In the genomic region with DNA sequence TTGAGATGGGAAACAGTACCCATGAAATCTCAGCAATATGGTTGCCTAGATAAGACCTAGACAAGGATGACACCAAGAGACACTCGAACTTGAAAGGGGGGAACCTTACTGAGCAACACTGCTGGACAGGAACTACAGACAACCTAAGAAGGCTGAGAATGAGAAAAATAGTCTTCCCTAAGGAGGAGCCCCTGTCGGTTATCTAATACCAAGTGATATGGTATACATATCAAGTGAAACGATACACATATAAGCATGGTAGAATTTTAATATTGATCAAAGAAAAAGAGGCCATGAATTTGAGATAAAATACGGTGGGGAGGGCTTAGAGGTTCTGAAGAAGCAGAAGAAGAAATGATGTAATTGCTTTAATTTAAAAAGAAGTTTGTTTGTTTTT, we compare ENCODE assay signal across 32 mouse cellular contexts.
"Had no signal": no experiment of that assay in that cellular context is flagged by ENCODE, and none has a peak within 500 bp of the region (broad histone marks: within the 10 kb centered on the region; RNA-seq: fewer than 3 reads in every experiment).

No protein-coding gene starts in this region.

- H3K4me3 ChIP-seq: left cerebral cortex, adult 2 months; limb, embryonic 10.5 days; limb, embryonic 12.5 days; limb, embryonic 13.5 days; limb, embryonic 15.5 days; liver, embryonic 12.5 days; liver, embryonic 13.5 days; liver, embryonic 15.5 days; lung, embryonic 15.5 days; megakaryocyte, embryonic 14.5 days; midbrain, embryonic 10.5 days; midbrain, embryonic 12.5 days; midbrain, embryonic 13.5 days; midbrain, embryonic 15.5 days; myocyte had no signal

- ATAC-seq: liver, embryonic 12.5 days; liver, postnatal 0 days; lung, postnatal 0 days; midbrain, embryonic 13.5 days; midbrain, embryonic 15.5 days; midbrain, embryonic 16.5 days had no signal

- H3K4me2 ChIP-seq: limb, embryonic 12.5 days; limb, embryonic 13.5 days; limb, embryonic 15.5 days; liver, embryonic 11.5 days; liver, embryonic 12.5 days; liver, embryonic 13.5 days; liver, embryonic 15.5 days; lung, embryonic 14.5 days; lung, embryonic 15.5 days; midbrain, embryonic 11.5 days; midbrain, embryonic 12.5 days; midbrain, embryonic 13.5 days; midbrain, embryonic 15.5 days had no signal

- H3K36me3 ChIP-seq: limb, embryonic 10.5 days; limb, embryonic 12.5 days; limb, embryonic 13.5 days; limb, embryonic 15.5 days; liver, embryonic 12.5 days; liver, embryonic 13.5 days; liver, embryonic 15.5 days; lung, embryonic 15.5 days; midbrain, embryonic 10.5 days; midbrain, embryonic 12.5 days; midbrain, embryonic 13.5 days; midbrain, embryonic 15.5 days had no signal

- DNase-seq: left cerebral cortex, postnatal 4 days; liver; liver, embryonic 13.5 days; liver, postnatal 0 days; lung, adult 18-20 months; lung, adult 2 months; lung, embryonic 14.5 days; lung, postnatal 10 days; lung, postnatal 14 days; lung, postnatal 36 days; lung, postnatal 4 days; midbrain, embryonic 14.5 days had no signal

- H3K27me3 ChIP-seq: limb, embryonic 12.5 days; limb, embryonic 13.5 days; limb, embryonic 15.5 days; liver, embryonic 12.5 days; liver, embryonic 13.5 days; liver, embryonic 15.5 days; lung, embryonic 15.5 days; midbrain, embryonic 12.5 days; midbrain, embryonic 13.5 days; midbrain, embryonic 15.5 days had no signal

- H3K9me3 ChIP-seq: limb, embryonic 10.5 days; limb, embryonic 12.5 days; limb, embryonic 13.5 days; limb, embryonic 15.5 days; liver, embryonic 12.5 days; liver, embryonic 13.5 days; liver, embryonic 15.5 days; lung, embryonic 15.5 days; megakaryocyte, embryonic 14.5 days; midbrain, embryonic 10.5 days; midbrain, embryonic 12.5 days; midbrain, embryonic 13.5 days; midbrain, embryonic 15.5 days had no signal

- H3K27ac ChIP-seq: left cerebral cortex, adult 2 months; limb, embryonic 10.5 days; limb, embryonic 12.5 days; limb, embryonic 13.5 days; limb, embryonic 15.5 days; liver, embryonic 12.5 days; liver, embryonic 13.5 days; liver, embryonic 14.5 days; liver, embryonic 15.5 days; lung, embryonic 15.5 days; macrophage; midbrain, embryonic 10.5 days; midbrain, embryonic 12.5 days; midbrain, embryonic 13.5 days; midbrain, embryonic 15.5 days had no signal

- H3K9ac ChIP-seq: limb, embryonic 12.5 days; limb, embryonic 13.5 days; limb, embryonic 15.5 days; liver, embryonic 12.5 days; liver, embryonic 13.5 days; liver, embryonic 14.5 days; liver, embryonic 15.5 days; liver, postnatal 0 days; lung, embryonic 14.5 days; lung, embryonic 15.5 days; midbrain, embryonic 12.5 days; midbrain, embryonic 13.5 days; midbrain, embryonic 15.5 days had no signal

- H3K4me1 ChIP-seq: limb, embryonic 13.5 days; limb, embryonic 15.5 days; liver, embryonic 12.5 days; liver, embryonic 13.5 days; liver, embryonic 15.5 days; lung, embryonic 15.5 days; megakaryocyte, embryonic 14.5 days had no signal
